Mouse (Mus musculus) MEL (cell line): ENCODE results near the gene Ifi35. TPM values are rescaled to one million over a fixed set of nuclear protein-coding genes. Genes with fewer than 3 reads are reported as not detected.

Experiments
- DNase-seq: peaks from one replicate; pipeline ENCODE4 v3.0.0; 2011; ENCODE audit warnings: low read depth, low spot score
- H3K27ac ChIP-seq: 2 replicates; pipeline ENCODE4 v1.5.1; 2012; ENCODE audit warnings: low read depth, mild to moderate bottlenecking, control low read depth, low read length, moderate library complexity; ENCODE audit not compliant: control insufficient read depth
- H3K27me3 ChIP-seq, 2 experiments: fragments of 150-350 bp in 1 of 2; sonication (generic) in 1 of 2; 2 replicates each; pipeline ENCODE4 v1.6.1; 2012; ENCODE audit warnings: low read length in 2 of 2, mild to moderate bottlenecking in 2 of 2, improper control_type of control experiment in 1 of 2, moderate library complexity in 1 of 2; ENCODE audit not compliant: insufficient read depth in 2 of 2, control insufficient read depth in 1 of 2
- H3K36me3 ChIP-seq, 2 experiments: 2 replicates each; pipeline ENCODE4 v1.6.1; 2012 to 2014; ENCODE audit warnings: low read length in 2 of 2, improper control_type of control experiment in 1 of 2, inconsistent platforms in 1 of 2, mild to moderate bottlenecking in 1 of 2; ENCODE audit not compliant: insufficient read depth in 2 of 2, control insufficient read depth in 1 of 2
- H3K4me1 ChIP-seq, 2 experiments: fragments of 150-350 bp in 1 of 2; sonication (generic) in 1 of 2; 2 replicates each; pipeline ENCODE4 v1.6.1; 2012; ENCODE audit warnings: low read length in 2 of 2, improper control_type of control experiment in 1 of 2, mild to moderate bottlenecking in 1 of 2; ENCODE audit not compliant: insufficient read depth in 2 of 2, control insufficient read depth in 1 of 2
- H3K4me3 ChIP-seq, 2 experiments: fragments of 150-350 bp in 1 of 2; sonication (generic) in 1 of 2; 2 replicates each; pipeline ENCODE4 v1.5.1; 2012; ENCODE audit warnings: low read depth in 2 of 2, low read length in 2 of 2, mild to moderate bottlenecking in 2 of 2, moderate library complexity in 2 of 2, control low read depth in 1 of 2, improper control_type of control experiment in 1 of 2; ENCODE audit not compliant: control insufficient read depth in 1 of 2, insufficient read depth in 1 of 2
- H3K79me2 ChIP-seq: 2 replicates; pipeline ENCODE4 v1.6.1; 2012; ENCODE audit warnings: mild to moderate bottlenecking, low read length, moderate library complexity; ENCODE audit not compliant: control insufficient read depth, poor library complexity, insufficient read depth
- H3K9ac ChIP-seq: 2 replicates; pipeline ENCODE4 v1.6.1; 2012; ENCODE audit warnings: low read depth, mild to moderate bottlenecking, control low read depth, low read length, moderate library complexity; ENCODE audit not compliant: control insufficient read depth, poor library complexity, severe bottlenecking
- H3K9me3 ChIP-seq: fragments of 150-350 bp; sonication (generic); replicated peaks from 2 replicates; pipeline ENCODE4 v1.6.1; 2012; ENCODE audit warnings: mild to moderate bottlenecking, low read length, improper control_type of control experiment, moderate library complexity; ENCODE audit not compliant: insufficient read depth
- CHD2 ChIP-seq: IDR thresholded peaks from 2 replicates; pipeline ENCODE4 v1.6.1; 2011; ENCODE audit warnings: low read length, improper control_type of control experiment
- GATA1 ChIP-seq: IDR thresholded peaks from 2 replicates; pipeline ENCODE4 v1.6.1; 2011; ENCODE audit warnings: low read depth, low read length, improper control_type of control experiment
- MYB ChIP-seq: IDR thresholded peaks from 2 replicates; pipeline ENCODE4 v1.6.1; 2011; ENCODE audit warnings: mild to moderate bottlenecking, low read depth, low read length, improper control_type of control experiment
- MYC ChIP-seq: IDR thresholded peaks from 2 replicates; pipeline ENCODE4 v1.6.1; 2011; ENCODE audit warnings: low read depth, mild to moderate bottlenecking, low read length, improper control_type of control experiment, moderate library complexity
- POLR2A ChIP-seq, 2 experiments: IDR thresholded peaks; 2 replicates each; pipeline ENCODE4 v1.6.1; 2011 to 2012; ENCODE audit warnings: low read length in 2 of 2, mild to moderate bottlenecking in 2 of 2, control low read depth in 1 of 2, improper control_type of control experiment in 1 of 2, low read depth in 1 of 2, moderate library complexity in 1 of 2; ENCODE audit not compliant: control insufficient read depth in 1 of 2, insufficient read depth in 1 of 2, poor library complexity in 1 of 2
- POLR2AphosphoS2 ChIP-seq: IDR thresholded peaks from 2 replicates; pipeline ENCODE4 v1.6.1; 2011; ENCODE audit warnings: low read length, improper control_type of control experiment
- RAD21 ChIP-seq: IDR thresholded peaks from 2 replicates; pipeline ENCODE4 v1.6.1; 2011; ENCODE audit warnings: mild to moderate bottlenecking, low read depth, low read length, improper control_type of control experiment
- RCOR1 ChIP-seq: IDR thresholded peaks from 2 replicates; pipeline ENCODE4 v1.6.1; 2012; ENCODE audit warnings: low read depth, mild to moderate bottlenecking, inconsistent platforms, low read length, improper control_type of control experiment
- TAL1 ChIP-seq: IDR thresholded peaks from 2 replicates; pipeline ENCODE4 v1.6.1; 2012; ENCODE audit warnings: mild to moderate bottlenecking, inconsistent platforms, low read length, moderate library complexity, mixed read lengths
- TCF12 ChIP-seq: IDR thresholded peaks from 2 replicates; pipeline ENCODE4 v1.6.1; 2014; ENCODE audit warnings: low read depth, mild to moderate bottlenecking, inconsistent platforms, low read length, improper control_type of control experiment, moderate library complexity
- USF2 ChIP-seq, 2 experiments: IDR thresholded peaks; 2 replicates each; pipeline ENCODE4 v1.6.1; 2011 to 2012; ENCODE audit warnings: improper control_type of control experiment in 2 of 2, low read length in 2 of 2, borderline replicate concordance in 1 of 2, inconsistent platforms in 1 of 2, low read depth in 1 of 2, mild to moderate bottlenecking in 1 of 2; ENCODE audit not compliant: insufficient read depth in 1 of 2
- ZC3H11A ChIP-seq: IDR thresholded peaks from 2 replicates; pipeline ENCODE4 v1.6.1; 2012; ENCODE audit warnings: low read depth, mild to moderate bottlenecking, inconsistent platforms, low read length, improper control_type of control experiment
- ZKSCAN1 ChIP-seq: IDR thresholded peaks from 2 replicates; pipeline ENCODE4 v1.6.1; 2012; ENCODE audit warnings: low read depth, mild to moderate bottlenecking, inconsistent platforms, low read length, improper control_type of control experiment, moderate library complexity
- ZMIZ1 ChIP-seq: IDR thresholded peaks from 2 replicates; pipeline ENCODE4 v1.6.1; 2012; ENCODE audit warnings: low read depth, mild to moderate bottlenecking, inconsistent platforms, low read length, improper control_type of control experiment, moderate library complexity
- polyA plus RNA-seq, 2 experiments: library from polyadenylated mRNA; stranded (reverse) in 1 of 2; unstranded in 1 of 2; fragments of >175 nt in 1 of 2; fragments of >200 nt in 1 of 2; gene quantifications; 2 replicates each; pipeline versions ENCODE4 v1.2.1 to v1.2.4; 2012; ENCODE audit warnings: low replicate concordance in 2 of 2, low read depth in 1 of 2; ENCODE audit not compliant: insufficient read length in 2 of 2, insufficient read depth in 1 of 2, missing spikeins in 1 of 2
- total RNA-seq: library from RNA; depleted of rRNA; stranded (reverse); fragments of 300-350 nt; gene quantifications from 2 replicates; pipeline ENCODE4 v1.2.3, GENCODE M21; 2012

The Ifi35 gene
- total and polyA plus RNA-seq, 3 experiments = 35.5 to 146 (median 64.4) TPM

GRCm38 (mm10) chr11:101485509-101486028 lies 37.4 kb downstream of the Ifi35 start (continued):
- TF ChIP-seq MYB = peak; percentile 93
- peak; percentile 99 for TF ChIP-seq RCOR1
- TF ChIP-seq ZC3H11A = no peak
- peak; percentile 97 for TF ChIP-seq TCF12
- no peak for TF ChIP-seq CHD2
- TF ChIP-seq MYC = no peak
- TF ChIP-seq RAD21 = no peak
- TF ChIP-seq TAL1 = peak; percentile 98
- TF ChIP-seq USF2 (IDR thresholded peaks at IDR 0.05; ENCODE audit: borderline replicate concordance in 1 of 2, insufficient read depth in 1 of 2, low read depth in 1 of 2, low read length in 2 of 2) = no peak

DNA sequence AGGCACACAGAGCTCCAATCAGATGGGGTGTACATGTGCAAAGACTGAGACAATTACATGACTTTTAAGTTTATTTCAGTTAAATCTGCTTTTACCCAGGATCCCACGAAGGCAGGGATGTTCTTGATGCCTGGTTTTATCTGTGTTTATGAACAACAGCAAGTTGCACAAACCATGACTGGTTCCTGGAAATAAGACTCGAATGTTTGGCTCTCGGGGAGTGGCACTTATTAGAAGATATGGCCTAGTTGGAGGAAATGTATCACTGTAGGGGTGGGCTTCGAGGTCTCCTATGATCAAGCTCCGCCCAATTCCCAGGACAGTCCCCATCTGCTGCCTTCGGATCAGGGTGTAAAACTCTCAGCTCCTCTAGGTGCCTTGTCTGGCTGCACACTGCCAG lies 37.9 kb downstream of the Ifi35 start:
- peaks cover 10 to 29% of the 10 kb centered on the region in 2 experiments for H3K4me1 ChIP-seq
- no peaks in the 10 kb centered on the region for H3K27me3 ChIP-seq
- peaks cover 1 to 35% of the 10 kb centered on the region in 2 experiments; a peak in 3 of 4 replicates for H3K36me3 ChIP-seq
- H3K27ac ChIP-seq = peak overlapping the region; percentile 86
- no peak overlapping the region for H3K9ac ChIP-seq
- no peaks in the 10 kb centered on the region for H3K9me3 ChIP-seq
- H3K79me2 ChIP-seq = no peaks in the 10 kb centered on the region
- no peak overlapping the region; a peak in 1 of 4 replicates for H3K4me3 ChIP-seq
- TF ChIP-seq POLR2AphosphoS2 (no peak), GATA1 (no peak), POLR2A (IDR thresholded peaks at IDR 0.05; ENCODE audit: control insufficient read depth in 1 of 2, insufficient read depth in 1 of 2, low read depth in 1 of 2, low read length in 2 of 2, poor library complexity in 1 of 2) (0 out of 4 replicates have a peak, but pooled peaks of 1 of the 2 experiments have one; percentile 7)
- TF ChIP-seq, all 39 proteins: peak for 1
- DNase-seq = peak; percentile 74

DNA sequence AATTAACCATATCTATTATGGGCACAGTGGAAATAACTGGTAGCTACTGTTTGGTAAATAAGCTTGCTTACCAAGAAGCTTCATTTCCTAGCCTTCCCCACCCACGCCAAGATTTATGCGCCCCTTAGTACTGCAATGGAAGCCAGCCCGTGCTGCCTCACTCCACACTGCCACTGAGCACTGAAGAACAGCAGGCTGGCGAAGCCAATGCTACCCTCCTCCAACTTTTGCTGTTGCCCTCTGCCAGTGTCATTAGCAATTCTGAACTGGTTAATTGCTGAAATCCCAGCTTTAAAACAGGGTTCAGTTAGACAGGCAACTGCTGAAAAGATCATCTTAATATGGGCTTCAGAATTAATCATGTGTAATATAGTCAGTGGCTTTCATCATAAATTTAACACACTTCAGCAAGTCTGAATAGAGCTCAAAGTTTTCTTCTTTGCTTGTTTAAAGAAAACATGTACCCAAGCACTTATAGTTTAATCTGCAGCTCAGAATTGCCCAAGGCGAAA lies 58.1 kb downstream of the Ifi35 start:
- Histone ChIP-seq H3K9ac (no peak overlapping the region), H3K27ac (no peak overlapping the region), H3K4me1 (no peaks in the 10 kb centered on the region), H3K36me3 (peaks cover 3 to 41% of the 10 kb centered on the region in 2 experiments; a peak in 3 of 4 replicates), H3K27me3 (no peaks in the 10 kb centered on the region), H3K9me3 (no peaks in the 10 kb centered on the region), H3K4me3 (no peak overlapping the region), H3K79me2 (no peaks in the 10 kb centered on the region)
- no peak for DNase-seq
- TF ChIP-seq ZMIZ1 = no peak
- TF ChIP-seq ZKSCAN1 = no peak
